Mouse (Mus musculus) midbrain, embryonic 12.5 days (tissue): Measurements from ENCODE around the gene Nox4. TPM values are rescaled to one million over a fixed set of nuclear protein-coding genes. Genes with fewer than 3 reads are reported as not detected.
"Not testable (repeated sequence)": the region's sequence is repeated elsewhere in the genome, so short reads cannot be mapped to it uniquely, and the experiment has no call there.

ENCODE experiments used
- ATAC-seq: fragments of 200-750 bp; cut with Nextera tagmentation; 2 replicates; pipeline ENCODE4 v1.8.0; 2017; ENCODE audit warnings: low read depth, moderate TSS enrichment, moderate library complexity; ENCODE audit not compliant: low FRiP score
- H3K27ac ChIP-seq: fragments of 300-500 bp; sonication (generic); replicated peaks from 2 replicates; pipeline ENCODE4 v1.5.1; 2016; ENCODE audit warnings: mild to moderate bottlenecking
- H3K27me3 ChIP-seq: fragments of 300-500 bp; sonication (generic); 2 replicates; pipeline ENCODE4 v1.6.1; 2016; ENCODE audit warnings: mild to moderate bottlenecking
- H3K36me3 ChIP-seq: fragments of 300-500 bp; sonication (generic); 2 replicates; pipeline ENCODE4 v1.6.1; 2016
- H3K4me1 ChIP-seq: fragments of 300-500 bp; sonication (generic); 2 replicates; pipeline ENCODE4 v1.6.1; 2016
- H3K4me2 ChIP-seq: fragments of 300-500 bp; sonication (generic); replicated peaks from 2 replicates; pipeline ENCODE4 v1.6.1; 2016; ENCODE audit warnings: mild to moderate bottlenecking, moderate library complexity
- H3K4me3 ChIP-seq: fragments of 300-500 bp; sonication (generic); 2 replicates; pipeline ENCODE4 v1.5.1; 2016; ENCODE audit warnings: mild to moderate bottlenecking
- H3K9ac ChIP-seq: fragments of 300-500 bp; sonication (generic); replicated peaks from 2 replicates; pipeline ENCODE4 v1.6.1; 2016; ENCODE audit warnings: mild to moderate bottlenecking, moderate library complexity
- H3K9me3 ChIP-seq: fragments of 300-500 bp; sonication (generic); 2 replicates; pipeline ENCODE4 v1.6.1; 2016; ENCODE audit warnings: mild to moderate bottlenecking
- WGBS: fragments of 180-500 bp; shearing (Covaris S2); methylation state at CpG from one replicate; pipeline ENCODE4 v1.1.7; 2016; 5-methylcytosine and 5-hydroxymethylcytosine counted together
- polyA plus RNA-seq: library from polyadenylated mRNA; unstranded; fragments of >200 nt; fragmentation: Nextera tagmentation; extraction: Ambion mirVana; gene quantifications from 2 replicates; pipeline ENCODE4 v1.2.1, GENCODE M21; 2016

Gene Nox4
- polyA plus RNA-seq, 1 experiment from 2014 or later = 3.6 TPM

DNA sequence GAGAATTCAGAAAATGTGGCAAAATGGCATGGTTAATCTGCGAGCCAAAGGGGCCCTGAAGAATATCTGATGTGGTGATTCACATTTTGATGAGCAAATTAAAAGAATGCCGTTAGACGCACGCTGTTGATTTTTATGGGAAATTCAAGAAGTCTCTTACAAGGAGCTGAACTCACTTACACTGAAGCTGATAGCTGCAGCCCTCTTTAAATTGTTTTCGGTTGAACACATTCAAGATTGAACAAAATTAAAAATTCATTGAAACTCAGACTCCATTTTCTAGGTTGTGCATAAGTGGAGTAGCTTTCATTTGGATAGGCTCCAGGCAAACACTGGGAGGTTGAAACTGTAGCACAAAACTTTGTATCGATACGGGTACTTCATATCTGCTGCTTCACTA is 151.1 kb downstream of the Nox4 start:
- 94% methylated on average over 7 of the region's 7 CpGs for WGBS
- H3K36me3 ChIP-seq = no peaks in the 10 kb centered on the region
- H3K4me3 ChIP-seq = no peak overlapping the region
- H3K27ac ChIP-seq = no peak overlapping the region
- H3K9ac ChIP-seq = no peak overlapping the region
- no peaks in the 10 kb centered on the region for H3K27me3 ChIP-seq
- no peaks in the 10 kb centered on the region for H3K9me3 ChIP-seq
- no peak for ATAC-seq
- H3K4me1 ChIP-seq = no peaks in the 10 kb centered on the region
- H3K4me2 ChIP-seq = no peak overlapping the region

DNA sequence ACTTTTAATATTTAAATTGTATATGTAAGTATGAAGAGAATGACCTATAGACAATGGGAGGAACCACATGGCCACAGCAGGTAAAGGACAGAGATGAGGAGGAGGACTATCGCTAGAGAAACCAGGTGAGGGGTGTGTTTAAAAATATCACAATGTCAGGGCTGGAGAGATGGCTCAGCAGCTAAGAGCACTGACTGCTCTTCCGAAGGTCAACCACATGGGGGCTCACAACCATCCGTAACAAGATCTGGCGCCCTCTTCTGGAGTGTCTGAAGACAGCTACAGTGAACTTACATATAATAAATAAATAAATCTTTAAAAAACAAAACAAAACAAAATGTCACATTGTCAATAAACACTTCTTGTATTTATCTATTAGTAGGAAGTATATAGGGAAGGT is 165.5 kb downstream of the Nox4 start:
- not testable (repeated sequence) for H3K9ac ChIP-seq, H3K27ac ChIP-seq, H3K27me3 ChIP-seq, H3K9me3 ChIP-seq, H3K4me3 ChIP-seq, H3K4me1 ChIP-seq, H3K4me2 ChIP-seq, ATAC-seq, H3K36me3 ChIP-seq
- 14% methylated on average over 4 of the region's 4 CpGs for WGBS

DNA sequence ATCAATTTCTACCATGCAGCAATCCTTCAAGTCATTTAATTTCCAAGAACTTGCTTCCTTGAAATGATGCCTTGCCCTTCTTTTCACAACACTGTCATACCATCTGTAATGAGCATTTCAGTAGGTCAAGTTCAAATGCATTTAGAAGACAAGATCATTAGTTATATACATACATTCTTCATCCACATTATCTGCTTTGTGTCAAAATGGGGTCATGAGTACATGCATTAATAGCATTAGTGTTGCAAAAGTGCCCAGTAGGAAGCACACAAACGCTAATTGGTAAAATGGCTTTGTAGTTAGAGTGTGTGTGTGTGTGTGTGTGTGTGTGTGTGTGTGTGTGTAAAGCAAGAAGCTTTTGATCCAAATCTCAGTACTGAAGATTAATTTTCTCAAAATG is 167.4 kb downstream of the Nox4 start:
- Histone ChIP-seq H3K9me3 (no peaks in the 10 kb centered on the region), H3K9ac (no peak overlapping the region), H3K27me3 (no peaks in the 10 kb centered on the region), H3K4me3 (no peak overlapping the region), H3K4me1 (no peaks in the 10 kb centered on the region), H3K4me2 (no peak overlapping the region), H3K36me3 (no peaks in the 10 kb centered on the region), H3K27ac (no peak overlapping the region)
- no peak for ATAC-seq
- 76% methylated on average over 1 of the region's 1 CpGs for WGBS

Other genes starting within 250 kb of the Nox4 start
- not detected in 2 replicates for gene Vmn2r79, start 250.0 kb upstream of the Nox4 start, polyA plus RNA-seq
- 0.14 TPM in 1 of 2 replicates, not detected in the other for gene Tyr, start 247.4 kb downstream of the Nox4 start, polyA plus RNA-seq